Mouse (Mus musculus): ENCODE measurements around the gene Gm31571. TPM values are rescaled to one million over a fixed set of nuclear protein-coding genes. Genes with fewer than 3 reads are reported as not detected.
"Not testable (repeated sequence)": the region's sequence is repeated elsewhere in the genome, so short reads cannot be mapped to it uniquely, and the experiment has no call there.

Gene Gm31571
- not detected in 2 replicates for polyA plus RNA-seq (2014; fragmentation: Nextera tagmentation; extraction: Ambion mirVana)

GRCm38 (mm10) chrY:22051253-22051652 is at the start of gene Gm31571:
Gene Gm31571, minus strand, starts transcription at chrY:22051353.
- not testable (repeated sequence) for H3K27me3 ChIP-seq (ENCODE audit: control insufficient read depth, insufficient read depth, low read length); H3K4me2 ChIP-seq (ENCODE audit: low read depth, severe bottlenecking); H3K9ac ChIP-seq (ENCODE audit: low read length); H3K27ac ChIP-seq (replicated peaks; ENCODE audit: low read depth, low read length); DNase-seq (ENCODE audit: low spot score); H3K4me1 ChIP-seq (ENCODE audit: control insufficient read depth, insufficient read depth, low read length); H3K9me3 ChIP-seq (ENCODE audit: control insufficient read depth, low read length); H3K36me3 ChIP-seq (ENCODE audit: control insufficient read depth, insufficient read depth, low read length); ATAC-seq (ENCODE audit: insufficient number of reproducible peaks, low FRiP score, low TSS enrichment, low read depth); H3K4me3 ChIP-seq (ENCODE audit: low read depth, low read length)
- WGBS, result no CpG with 5 or more reads among the region's 6 CpGs

Measured in limb, embryonic 11.5 days (tissue).